Mouse (Mus musculus) heart, adult 8-10 months (tissue): Measurements from ENCODE around the gene Efr3b. TPM values are rescaled to one million over a fixed set of nuclear protein-coding genes. Genes with fewer than 3 reads are reported as not detected.
A peak's percentile ranks its signal among the peaks of the same experiment; 100 is the strongest.

ENCODE experiments used
- DNase-seq: peaks from one replicate; pipeline ENCODE4 v3.0.0; 2022; ENCODE audit warnings: low spot score
- total RNA-seq, 4 experiments: library from RNA; stranded (reverse); gene quantifications; 2 replicates each; pipeline ENCODE4 v1.2.4; 2022

The Efr3b gene
- 1 to 10 TPM; 5.6 to 8.2 (median 7.0) TPM for total RNA-seq

DNA sequence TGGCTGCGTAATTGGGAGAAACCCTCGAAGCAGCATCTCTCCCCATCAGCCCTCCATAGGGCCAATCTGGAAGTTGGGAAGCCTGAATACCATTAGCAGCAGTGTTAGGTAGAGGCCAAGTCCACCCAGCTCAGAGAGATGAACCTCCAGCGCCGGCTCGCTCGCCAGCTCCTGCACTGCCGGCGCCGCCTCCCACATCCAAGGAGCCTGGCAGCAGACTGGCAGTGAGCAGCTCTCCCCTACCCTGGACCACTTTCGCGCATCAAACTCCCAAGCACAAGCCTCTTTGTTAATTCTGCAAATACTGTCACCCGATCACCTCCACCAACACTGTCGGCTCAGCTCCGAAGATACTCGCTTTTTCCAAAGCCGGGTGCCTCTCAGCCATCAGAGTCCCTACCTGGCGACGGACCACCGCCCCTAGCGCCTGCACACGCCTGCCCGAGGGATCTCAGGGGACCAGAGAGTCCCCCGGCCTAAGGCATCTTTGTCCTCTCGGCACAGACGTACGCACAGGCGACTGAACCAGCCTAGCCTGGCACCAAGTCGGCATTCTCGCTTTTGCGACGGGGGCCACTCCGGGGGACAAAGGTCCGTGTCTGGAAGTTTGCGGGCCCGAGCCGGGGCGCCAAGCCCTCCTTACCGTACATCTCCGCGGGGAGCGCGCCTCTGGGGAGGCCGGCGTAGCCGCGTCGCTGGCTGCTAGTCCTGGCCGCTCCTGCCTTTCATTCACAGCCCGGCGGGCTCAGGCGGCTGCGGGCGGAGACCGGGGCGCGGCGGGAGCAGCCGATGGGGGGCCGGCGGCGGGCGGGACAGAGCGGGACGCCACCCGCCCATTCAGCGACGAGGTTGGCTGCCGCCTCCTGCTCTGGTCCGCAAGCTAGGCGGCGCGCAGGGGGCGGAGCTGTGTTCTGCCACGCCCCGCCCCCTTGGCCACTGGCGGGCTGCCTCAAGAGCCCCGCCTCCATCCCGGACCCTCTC lies at the start of gene Efr3b:
TSS of gene Efr3b (minus strand) at position 855 of the 981 bp plus-strand sequence.
- peak; percentile 69 for DNase-seq

DNA sequence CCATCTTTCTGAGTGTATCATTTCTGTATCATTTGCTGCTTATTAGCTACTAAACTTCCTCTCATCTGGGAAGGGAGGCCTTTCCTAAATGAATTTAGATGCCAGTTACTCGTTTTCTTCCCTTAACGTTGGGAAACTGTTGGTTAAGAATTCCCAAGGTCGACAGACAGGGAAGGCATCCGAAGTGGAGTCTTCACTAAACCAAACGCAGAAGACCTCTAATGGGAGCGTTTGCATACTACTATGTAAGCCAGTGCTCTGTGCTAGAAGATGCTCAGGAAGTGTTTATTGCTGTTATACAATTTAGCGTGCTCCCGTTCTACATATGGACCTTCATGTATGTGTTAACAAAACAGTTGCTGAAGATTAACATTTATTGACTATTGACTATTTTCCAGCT lies 44.7 kb upstream of the Efr3b start:
- DNase-seq: no peak

DNA sequence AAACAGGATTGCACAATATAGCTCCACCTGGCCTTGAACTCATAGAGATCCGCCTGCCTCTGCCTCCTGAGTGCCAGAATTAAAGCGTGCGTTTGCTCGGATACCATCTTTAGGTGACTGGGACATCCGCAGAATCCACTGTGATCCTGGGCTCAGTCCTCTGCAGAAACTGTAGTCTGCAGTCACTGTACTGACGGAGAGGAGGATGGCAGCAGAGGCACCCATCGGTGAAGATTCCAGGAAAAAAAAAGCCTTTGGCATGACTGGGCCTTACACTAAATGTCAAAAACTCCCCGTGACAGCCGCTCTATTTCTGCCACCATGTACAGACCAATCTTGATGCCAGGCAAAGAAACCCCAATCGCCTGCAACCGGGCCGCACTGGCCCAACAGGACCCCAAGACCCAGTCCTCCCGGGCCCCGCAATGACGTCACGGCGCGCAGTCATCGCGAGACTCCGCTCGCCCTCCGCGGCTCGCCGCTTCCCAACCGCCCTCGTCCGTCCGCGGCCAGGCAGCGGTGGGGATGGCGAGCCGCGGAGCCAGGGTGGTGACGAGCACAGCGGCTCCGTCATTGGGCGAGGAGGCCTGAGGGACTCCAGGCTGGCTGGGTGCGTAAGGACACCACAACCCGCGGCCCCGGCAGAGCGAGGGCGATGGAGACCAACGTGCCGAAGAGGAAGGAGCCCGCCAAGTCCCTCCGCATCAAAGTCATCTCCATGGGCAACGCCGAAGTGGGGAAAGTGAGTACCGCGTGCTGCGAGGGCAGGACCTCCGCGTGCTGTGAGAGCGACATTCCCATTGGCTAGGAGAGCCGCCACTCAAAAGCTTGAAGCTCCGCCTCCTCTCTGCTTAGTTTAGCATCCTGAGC lies 43.7 kb upstream of the Efr3b start, which contains the start of gene Dnajc27:
TSS of gene Dnajc27 (plus strand) at position 452 of the 870 bp plus-strand sequence.
- DNase-seq: peak; percentile 97

DNA sequence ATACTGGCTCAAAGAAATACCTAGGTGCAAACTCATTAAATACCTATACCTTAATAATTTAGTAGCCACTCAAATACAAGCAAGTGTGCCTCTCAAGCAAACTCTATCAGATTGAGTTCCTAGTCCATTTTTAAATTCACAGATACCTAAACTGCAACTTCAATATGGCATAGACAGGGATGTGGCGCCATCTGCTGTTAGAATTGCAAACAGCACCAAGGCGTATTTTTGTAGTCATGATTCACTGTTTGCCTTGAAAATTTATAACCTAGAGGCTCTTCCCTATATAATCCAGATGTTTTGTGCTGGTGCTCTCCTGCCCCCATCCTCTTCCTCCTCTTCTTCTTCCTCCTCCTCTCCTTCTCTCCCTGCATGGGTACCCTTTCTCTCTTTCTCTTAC lies 41.6 kb upstream of the Efr3b start:
- DNase-seq: peak; percentile 76

DNA sequence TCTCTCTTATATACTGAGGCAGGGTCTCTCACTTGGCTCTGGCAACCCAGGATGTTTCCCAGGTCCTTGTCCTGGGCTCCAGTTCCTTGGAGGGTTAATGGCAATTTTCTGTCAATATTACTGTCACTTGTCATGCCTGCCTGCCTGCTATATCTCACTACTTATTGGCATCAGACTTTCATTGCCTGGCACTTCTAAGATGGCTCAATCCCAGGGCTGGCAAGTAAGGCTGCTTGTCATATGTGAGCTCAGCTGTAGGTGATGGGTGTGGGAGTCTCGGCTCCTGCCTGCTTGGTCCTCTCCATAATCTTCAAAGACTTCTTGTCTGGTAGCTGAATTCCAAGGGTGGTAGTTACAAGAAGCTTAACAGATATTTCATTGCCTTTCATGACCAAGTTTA lies 39.4 kb upstream of the Efr3b start:
- no peak for DNase-seq

DNA sequence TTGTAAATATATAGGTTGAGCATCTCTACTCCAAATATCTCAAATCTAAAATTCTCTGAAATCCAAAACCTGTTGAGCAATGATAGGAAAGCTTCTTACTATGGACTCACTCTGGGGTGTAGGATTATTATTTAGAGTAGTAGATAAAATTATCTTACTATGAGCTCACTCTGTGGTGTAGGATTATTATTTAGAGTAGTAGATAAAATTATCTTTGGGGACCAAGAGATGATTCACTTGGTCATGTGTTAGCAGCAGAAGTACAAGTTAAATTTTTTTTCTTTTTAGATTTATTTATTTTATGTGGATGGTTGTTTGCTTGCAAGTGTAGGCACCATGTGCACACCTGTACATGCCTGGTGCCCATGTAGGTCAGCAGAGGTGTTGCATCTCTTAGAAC lies 37.7 kb upstream of the Efr3b start:
- DNase-seq: no peak

DNA sequence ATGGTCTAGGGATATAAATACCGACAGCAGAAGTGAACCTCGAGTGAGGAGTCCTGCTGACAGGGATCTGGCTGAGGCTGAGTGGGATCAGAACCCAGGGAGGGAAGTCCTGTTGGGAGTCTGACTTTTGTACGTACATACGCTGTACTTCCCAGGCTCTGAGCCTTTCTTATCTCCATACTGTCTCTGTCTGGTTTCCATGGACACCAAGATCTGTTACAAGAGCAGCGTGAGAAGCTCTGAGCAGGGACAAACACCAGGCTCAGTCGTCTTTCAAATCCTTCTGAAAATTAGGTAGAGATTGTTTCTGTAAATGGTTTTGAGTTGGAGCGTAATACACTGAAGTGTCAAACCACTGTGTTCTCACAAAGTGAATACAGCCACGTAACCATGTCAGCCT lies 36.7 kb upstream of the Efr3b start:
- DNase-seq: no peak

DNA sequence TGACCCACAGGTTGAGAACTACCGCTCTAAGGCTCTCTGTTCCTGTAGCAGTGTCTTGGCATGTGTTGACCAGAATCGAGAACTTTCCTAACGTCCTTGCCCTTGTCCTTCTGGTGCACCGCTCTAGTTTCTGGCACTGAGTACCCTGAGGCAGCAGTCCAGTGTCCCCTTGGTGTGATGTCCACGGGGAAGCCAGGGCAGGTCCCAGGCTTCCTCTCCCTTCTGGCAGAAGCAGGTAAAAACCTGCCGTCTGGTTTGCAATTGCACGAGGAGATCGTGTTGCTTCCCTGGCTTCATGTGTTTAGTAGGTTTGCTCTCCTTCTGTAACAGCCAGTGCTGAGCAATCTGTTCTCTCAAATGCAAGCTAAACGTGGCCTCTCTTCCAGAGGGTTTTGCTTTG lies 33.0 kb upstream of the Efr3b start:
- DNase-seq: no peak

DNA sequence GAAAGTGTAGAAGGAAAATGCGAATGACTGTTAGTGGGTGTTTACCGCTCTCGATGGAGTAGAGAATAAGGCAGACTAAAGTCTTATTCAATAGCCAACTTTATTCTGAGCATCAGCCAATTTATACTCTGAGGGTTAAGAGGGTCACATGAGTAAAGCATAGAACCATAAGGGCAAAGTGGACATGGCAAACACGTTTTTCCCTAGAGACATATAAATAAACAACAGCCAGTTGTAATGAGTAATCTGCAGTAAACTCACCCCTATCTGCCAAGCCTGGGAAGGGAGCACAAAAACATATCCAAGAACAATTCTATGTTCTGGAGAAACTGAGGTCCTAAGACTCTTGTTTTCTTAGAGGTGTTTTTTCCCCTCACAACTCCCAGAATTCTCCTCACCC lies 29.8 kb upstream of the Efr3b start:
- DNase-seq: no peak

DNA sequence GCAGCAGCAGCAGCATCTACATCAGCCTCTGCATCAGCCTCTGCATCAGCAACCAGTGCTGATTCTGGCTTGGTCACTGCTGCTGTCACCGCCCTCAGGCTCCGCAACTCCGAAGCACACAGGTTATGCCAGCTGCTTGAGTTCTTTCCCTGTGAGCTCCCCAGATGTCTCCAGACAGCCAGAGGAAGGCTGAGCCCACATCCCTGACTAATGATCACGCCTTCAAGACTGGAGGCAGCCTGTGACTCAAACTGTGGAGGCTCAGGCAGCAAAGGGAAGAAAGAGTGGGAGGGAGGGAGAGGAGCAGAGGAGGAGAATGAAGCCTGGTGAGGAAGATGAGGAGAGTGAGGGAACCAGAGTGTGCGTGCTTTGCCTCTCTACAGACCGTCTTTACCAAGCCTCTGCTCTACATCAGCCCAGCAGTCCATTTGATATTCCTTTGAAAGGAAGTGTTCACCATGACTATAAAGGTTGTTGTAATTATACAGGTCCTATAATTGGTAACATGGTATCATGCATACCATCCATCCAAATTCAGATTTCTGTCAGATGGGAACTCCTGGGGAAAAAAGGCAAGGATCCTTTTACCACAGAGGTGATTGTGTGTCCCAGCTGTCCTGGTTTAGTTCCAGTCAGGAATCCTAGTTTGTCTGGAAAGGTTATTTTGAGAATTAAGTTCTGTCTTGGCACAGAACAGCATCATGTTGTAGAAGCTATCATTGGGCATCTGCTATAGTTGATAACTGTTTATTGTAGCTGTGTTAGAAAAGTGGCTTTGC lies 28.2 kb upstream of the Efr3b start:
- no peak for DNase-seq

DNA sequence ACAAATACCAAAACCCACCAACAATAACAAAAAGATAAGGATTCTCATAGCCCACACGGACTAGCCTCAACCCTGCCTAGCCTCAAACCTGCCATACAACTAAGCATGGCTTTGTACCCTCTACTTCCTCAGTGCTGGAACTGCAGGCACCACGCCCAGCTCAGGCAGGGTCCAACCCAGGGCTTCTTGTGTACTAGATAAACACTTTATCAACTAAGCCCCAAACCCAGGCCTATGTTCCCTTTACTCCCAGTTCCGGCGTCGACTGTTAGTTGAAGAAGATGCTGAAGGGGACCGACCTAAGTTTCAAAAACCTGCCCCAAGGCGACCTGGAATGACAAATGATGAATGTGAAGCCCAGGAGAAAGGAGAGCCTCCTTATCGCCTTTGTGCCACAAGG lies 27.2 kb upstream of the Efr3b start:
- DNase-seq: no peak

DNA sequence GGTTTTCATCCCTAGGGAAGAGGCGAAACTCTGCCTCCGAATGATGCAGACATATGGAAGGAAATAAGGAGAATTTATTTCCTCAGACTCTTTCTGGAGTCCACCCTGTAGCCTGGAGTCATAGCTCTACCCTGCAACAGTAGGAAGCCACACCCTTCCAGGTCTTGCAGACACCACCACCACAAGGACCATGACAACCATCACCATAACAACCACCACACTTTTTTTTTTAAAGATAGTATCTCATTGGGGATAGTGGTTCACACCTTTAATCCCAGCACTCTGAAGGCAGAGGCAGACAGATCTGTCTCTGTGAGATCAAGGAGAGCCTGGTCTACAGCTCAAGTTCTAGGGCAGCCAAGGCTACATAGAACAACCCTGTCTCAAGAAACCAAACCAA lies 26.8 kb upstream of the Efr3b start:
- no peak for DNase-seq

DNA sequence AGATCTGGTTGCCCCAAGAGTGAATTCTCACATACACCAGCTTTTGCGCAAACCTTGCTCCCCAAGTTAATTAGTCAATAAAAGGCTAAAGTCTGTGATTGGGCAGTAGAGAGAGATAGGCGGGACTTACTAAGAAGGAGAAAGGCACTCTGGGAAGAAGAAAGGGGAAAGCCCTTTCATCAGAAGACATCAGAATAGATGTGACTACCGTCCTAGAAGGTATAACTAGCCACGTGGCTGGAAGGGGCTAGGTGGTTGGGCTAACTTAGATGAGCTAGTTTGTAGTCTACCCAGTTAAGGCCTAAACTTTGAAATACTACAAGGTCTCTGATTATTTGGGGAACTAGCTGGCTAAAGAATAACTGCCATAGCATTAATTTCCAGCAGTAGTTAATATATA lies 21.0 kb upstream of the Efr3b start:
- DNase-seq: no peak

DNA sequence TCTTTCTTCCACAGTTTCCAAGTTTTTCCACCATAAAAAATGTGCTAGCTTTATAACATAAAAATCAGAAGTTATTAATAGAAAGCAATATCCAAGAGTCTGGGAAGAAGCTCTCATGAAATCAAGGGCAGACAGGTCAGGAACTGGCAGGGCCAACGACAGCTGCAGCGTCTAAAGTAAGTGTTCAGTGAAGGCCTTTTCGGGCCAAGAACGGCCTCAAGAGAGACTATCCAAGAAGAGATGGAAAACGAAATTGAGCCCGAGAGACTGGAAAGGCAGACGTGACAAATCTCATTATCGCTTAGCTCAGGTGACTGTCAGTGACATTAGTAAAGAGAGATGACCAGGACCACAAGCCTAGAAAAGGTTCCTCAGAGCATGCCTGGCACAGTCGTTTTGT lies 19.6 kb upstream of the Efr3b start:
- DNase-seq: no peak

DNA sequence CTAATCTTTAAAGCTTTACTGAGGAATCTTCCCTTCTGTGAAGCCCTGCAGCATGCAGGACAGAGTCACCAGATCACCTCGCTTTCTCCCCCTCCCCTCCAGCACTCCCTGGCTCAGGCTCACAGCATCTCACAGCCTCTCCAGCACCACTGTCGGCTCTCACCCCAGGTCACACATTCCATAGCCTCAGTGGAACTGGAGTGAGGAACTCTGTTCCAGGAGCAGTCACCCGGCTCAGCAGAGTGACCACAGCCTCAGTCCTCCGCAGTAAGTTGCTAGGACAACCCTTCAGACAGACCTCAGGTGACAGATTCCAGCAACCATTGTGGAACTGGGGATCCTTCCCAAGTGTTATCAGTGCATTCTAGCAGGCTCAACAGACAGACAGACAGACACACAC lies 16.1 kb upstream of the Efr3b start:
- no peak for DNase-seq

DNA sequence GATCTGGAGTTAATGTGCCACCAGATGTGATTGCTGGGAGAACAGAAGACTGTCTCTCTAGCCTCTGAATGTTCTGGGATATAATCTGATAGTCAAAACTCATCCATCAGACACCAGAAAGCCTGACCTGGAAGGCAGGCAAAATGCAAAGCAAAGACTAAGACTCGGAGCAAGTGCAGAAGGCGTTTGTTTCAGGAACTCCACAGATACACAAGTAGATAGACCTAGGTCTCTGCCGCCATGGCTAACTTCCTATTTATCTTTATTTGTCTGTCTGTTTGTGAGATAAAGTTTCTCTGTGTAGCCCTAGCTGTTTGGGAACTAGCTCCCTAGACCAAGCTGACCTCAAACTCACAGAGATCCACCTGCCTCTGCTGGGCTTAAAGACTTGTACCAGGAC lies 14.9 kb upstream of the Efr3b start:
- no peak for DNase-seq

DNA sequence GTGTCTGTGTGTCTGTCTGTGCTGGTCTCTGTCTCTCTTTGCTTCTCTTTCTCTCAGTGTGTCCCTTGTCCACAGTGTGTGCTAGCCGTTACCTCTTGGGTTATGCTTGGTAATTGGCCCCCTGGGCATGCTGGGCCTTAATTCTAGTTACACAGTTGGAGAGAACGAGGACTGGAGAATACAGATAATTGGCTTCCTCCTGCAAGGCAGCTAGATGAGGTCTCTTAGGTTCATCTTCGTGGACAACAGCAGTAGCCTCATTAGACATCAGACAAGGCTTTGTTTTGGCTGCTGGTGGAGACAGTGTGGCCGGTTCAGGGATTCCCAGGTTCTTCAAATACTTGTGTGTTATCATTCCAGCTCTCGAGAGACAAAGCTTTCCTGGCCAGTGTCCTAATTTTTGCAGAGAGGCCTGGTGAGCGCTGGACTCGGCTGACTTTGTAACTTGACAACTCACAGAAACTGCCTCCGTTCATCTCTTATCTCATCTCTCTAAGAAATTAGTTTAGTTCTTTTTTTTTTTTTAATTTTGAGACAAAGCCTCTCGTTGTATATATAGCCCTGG lies 12.2 kb upstream of the Efr3b start:
- DNase-seq: no peak

DNA sequence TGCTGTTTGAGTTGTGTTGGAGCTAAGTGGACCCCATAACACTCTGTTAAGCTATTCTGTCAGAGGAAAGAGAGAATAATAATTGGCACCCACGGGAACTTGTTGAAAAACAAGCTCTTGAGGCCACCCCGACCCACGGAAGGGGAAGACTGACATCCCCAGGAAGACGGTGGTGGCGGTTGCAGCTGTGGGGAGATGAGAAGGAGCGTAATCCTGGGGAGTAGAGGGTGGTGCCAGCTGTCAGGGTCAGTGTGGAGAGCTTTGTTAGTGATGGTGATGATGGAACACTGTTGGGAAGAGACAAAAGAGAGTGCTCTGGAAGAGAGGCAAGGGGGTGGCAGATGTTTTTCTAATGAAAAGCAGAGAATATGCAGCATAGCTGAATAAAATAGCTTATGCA lies 9.3 kb upstream of the Efr3b start:
- DNase-seq: no peak

DNA sequence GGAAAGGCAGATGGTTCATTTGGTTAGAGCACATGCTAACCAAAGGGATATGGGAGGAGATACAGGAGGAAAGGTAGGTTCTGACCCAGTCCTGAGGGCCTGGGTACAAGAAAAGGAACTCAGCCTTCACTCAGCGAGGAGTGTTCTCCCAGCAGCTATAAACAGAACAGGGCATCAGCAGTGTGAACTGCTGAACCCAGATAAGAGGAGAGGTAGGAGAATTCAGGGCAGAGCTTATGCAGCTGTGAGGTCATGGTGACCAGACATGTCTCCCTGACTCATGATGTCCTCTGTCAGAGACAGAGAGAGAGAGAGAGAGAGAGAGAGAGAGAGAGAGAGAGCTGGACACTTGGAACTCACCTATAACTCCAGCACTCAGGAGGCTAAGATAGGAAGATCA lies 7.3 kb upstream of the Efr3b start:
- DNase-seq: no peak

DNA sequence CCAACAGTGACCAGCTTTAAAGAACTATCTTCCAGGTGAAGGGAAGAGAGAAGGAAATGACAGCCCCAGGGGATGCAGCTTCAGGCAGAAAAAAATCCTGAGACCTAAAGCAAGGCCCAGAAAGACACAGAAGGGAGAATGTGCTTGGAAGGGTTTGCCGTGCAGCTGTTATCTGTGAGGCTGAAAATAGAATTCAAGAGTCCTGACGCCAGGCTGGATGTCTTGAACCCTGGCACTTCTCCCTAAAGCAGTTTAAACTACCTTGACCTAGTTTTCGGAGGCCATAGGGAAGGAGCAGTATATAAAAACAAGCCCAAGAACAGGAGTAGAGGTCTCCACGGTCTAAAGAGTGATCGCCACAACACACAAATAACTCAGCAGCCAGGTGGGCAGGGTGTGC lies 3.7 kb upstream of the Efr3b start:
- DNase-seq: no peak

DNA sequence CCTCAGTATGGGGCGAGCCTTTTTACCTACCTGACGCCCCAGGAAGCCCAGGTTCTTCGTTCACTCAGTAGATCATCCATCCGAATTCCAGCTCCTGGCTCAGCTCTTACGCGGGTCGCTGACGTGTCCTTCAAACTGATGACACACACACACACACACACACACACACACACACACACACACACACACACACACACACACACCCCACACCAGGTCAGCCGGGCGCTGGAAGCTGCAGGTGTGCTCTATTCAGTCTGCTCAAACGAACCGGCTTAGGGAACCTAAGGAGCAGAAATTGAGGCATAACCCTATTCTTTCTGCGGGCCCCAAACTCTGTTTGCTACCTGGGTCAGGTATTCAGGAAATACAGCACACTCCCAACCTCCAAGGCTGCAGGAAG lies 331 bp upstream of the Efr3b start:
- no peak for DNase-seq
